Mouse (Mus musculus) cortical plate, adult 2 months (tissue): ENCODE results near the gene Ptprg.

Experiments
- CTCF ChIP-seq: fragments of 200-500 bp; IDR thresholded peaks from 2 replicates; pipeline ENCODE4 v1.5.1; 2011; ENCODE audit warnings: mild to moderate bottlenecking, control low read depth, low read length; ENCODE audit not compliant: insufficient read depth; ENCODE audit errors: extremely low read depth
- POLR2A ChIP-seq: fragments of 200-500 bp; IDR thresholded peaks from 2 replicates; pipeline ENCODE4 v1.6.1; 2011; ENCODE audit warnings: mild to moderate bottlenecking, low read length, control low read depth; ENCODE audit not compliant: insufficient read depth; ENCODE audit errors: extremely low read depth

DNA sequence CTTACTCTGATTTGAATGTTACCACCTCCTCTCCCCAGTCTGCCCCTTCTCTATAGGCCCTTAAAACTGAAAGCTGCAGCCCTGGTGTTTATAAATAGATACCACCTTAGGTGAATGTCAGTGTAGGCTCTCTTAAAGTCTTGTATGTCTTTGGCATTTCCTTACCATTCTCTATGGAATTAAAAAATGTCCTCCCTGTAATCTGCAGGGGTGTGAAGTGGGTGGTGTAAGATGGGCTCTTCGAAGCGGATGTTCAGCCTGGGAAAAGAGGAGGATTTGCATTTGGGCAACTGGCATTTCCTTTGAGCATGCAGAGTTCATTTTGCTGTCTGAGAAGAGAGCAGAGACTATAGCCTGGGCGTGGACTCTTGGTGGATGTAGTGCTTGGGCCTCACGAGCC is 201.3 kb downstream of the Ptprg start:
- no peak for TF ChIP-seq CTCF
- no peak for TF ChIP-seq POLR2A
